Mouse (Mus musculus) spleen, adult 10 weeks (tissue): ENCODE data around the gene Dnmt1. TPM values are rescaled to one million over a fixed set of nuclear protein-coding genes. Genes with fewer than 3 reads are reported as not detected.

Experiments used
- polyA plus RNA-seq: library from polyadenylated mRNA; stranded (reverse); fragments of 350-450 nt; fragmentation: Illumina TruSeq; extraction: RNeasy Lipid Tissue Mini Kit (QIAGEN cat#74804); gene quantifications from one replicate; pipeline ENCODE4 v1.2.3, GENCODE M21; 2015; ENCODE audit warnings: low replicate concordance; ENCODE audit not compliant: insufficient read depth

The Dnmt1 gene
- polyA plus RNA-seq, result 50.1 TPM

DNA sequence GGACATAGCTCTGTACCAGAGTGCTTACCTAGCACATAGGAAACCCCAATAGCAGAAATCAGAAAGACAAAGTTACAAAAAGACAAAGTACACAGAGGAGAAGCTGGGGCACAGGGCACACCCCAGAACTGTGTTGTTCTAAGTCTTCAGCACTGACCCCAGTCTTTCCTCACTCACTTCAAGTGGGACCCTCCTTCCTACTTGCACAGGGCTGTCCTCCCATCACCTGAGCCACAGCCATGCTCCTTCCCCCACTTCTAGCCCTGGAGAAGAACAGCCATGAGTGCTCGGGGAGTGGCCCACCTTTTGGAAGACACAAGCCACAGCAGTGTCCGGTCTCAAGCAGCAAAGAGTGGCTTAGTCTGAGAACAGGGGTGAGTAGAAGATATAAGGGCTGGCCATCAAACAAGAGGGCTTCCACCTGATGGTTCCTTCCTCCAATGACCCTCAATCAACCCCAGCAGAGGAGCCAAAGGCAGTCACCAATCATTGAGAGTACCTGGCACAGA lies at the start of gene Dnmt1:
Gene Dnmt1 (minus strand): TSS at position 459 of the 509 bp plus-strand sequence.

DNA sequence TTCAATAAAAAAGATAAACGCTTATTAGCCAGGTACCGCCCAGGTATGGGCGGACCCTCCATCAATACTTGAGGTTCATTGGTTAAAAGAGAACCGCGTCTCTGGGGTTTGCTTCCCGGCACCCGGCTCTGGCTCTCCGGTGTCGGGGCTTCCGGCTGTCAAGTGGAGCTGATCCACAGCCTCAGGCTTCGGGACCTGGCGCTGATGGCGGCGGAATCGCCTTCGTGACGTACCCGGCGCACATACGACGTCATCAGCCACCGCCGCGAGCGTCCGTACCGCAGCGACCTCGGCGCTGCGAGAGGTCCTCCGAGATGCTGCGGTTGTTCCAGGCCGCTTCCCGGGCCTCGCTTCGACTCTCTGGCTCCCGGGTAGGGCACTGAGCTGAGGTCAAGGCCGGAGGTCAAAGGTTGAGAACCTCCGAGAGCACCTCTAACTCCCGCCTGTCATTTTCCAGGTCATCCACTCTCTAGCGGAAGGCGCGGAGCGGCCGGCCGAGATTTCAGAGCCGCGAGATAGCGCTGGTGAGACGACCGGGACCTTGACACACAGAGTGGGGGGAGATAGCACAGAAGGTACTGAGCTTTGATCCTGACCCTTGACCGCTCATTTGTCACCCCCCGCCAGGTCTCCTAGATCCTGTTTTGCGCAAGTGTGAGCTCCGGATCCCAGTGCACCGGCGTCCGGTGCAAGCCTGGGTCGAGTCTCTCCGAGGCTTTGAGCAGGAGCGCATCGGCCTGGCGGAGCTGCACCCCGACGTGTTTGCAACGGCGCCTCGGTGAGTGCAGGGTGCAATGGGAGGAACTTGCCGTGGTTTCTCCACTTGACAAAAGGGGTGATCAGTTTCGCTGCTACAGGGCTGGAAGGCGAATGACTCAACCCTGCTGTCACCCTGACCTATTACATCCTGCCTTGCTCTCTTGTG lies 43.2 kb upstream of the Dnmt1 start, which contains the start of gene Mrpl4:
Gene Mrpl4 (plus strand): TSS at position 112 of the 925 bp plus-strand sequence.

DNA sequence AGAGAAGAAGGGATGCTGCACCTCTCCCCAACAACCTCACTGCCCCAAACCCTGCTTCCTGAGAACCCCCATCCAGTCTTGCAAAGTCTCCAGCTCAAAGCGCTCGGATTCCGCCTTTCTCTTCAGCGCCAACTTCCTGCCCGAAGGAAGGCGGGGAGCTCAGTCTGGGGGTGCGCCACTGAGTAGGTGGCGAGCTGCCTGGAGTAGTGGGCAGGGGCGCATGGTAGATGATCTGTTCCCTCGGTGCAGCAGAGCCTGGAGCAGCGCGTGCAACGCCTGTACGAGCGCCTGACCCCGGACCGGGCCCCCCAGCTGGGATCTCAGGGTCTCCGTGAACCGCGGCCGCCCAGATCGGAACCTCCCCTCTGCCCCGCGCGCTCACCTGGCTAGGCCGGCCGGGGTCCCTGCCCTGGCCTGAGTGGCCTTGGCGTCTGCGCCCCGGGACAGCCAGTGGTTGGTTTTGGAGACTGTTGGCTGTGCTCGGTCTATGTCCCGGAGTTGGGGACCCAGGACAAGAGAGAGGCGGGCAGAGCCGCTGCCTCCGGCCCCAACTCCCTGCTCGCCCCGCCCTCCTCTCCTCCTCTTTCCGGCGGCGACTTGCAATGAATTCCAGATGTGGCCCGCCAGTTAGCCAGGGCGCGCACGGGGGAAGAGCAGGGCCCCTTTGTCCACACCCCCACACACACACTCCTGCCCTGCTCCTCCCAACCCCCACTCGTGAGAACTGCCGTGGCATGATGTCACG lies 16.7 kb upstream of the Dnmt1 start, which contains the start of gene S1pr2:
Gene S1pr2 (minus strand): TSS at position 566 of the 745 bp plus-strand sequence.

DNA sequence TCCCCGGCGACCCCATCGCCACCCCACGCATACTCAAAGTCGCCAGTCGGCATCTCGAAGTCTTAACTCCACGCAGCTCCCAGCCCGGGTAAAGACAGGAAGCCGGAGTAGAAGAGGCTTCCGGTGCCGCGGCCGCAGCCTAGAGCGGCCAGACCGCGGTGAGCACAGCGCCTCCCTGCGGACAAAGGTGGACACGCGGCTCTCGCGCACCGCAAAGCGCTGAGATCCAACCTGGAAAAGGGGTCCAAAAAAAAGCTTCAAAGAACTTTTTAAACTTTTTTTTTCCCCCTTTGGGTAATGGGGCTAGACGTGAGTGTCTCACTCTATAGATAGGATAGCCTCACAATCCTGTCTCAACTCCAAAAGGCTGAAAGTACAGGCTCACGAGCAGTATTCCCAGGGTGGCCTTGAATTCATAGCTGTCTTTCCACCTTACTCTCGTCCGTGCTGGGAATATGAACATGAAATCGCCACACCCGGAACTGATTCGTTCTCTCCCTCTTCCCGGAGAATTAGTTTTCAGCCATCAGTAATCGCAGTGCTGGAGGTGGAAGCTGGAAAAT lies 61.1 kb downstream of the Dnmt1 start, which contains the start of gene Eif3g:
Gene Eif3g (minus strand): TSS at position 113 of the 563 bp plus-strand sequence.

DNA sequence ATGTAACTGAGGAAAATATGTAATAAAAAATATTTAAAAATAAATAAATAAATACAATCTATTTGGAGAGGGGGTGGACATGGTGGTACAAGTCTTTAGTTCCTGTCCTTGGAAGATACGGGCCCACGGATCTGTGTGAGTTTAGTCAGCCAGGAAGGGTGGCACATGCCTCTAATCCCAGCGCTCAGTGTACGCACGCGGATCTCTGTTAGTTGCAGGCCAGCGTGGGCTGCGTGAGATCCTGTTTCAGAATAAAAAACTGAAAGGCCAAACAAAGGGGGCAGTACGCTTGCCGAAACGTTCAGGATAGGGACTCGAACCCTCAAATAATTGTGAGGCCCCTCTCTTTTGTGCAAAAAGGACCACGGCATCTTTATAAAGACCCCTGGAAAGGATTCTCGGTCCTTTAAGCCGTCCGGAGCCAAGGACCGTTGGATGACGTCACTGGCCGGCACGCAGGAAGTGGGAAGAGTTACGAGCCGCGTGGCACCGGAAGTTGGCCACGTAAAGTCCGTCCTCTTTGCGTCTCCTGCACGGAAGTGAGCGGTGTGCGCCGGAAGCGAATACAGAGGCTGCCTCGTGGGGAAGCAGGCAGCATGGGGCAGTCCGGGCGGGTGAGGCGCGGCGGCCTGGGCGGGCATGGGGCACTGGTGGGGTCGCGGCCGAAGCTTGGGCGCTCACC lies 71.8 kb downstream of the Dnmt1 start, which contains the start of gene Ppan:
Gene Ppan (plus strand): TSS at position 472 of the 682 bp plus-strand sequence.

DNA sequence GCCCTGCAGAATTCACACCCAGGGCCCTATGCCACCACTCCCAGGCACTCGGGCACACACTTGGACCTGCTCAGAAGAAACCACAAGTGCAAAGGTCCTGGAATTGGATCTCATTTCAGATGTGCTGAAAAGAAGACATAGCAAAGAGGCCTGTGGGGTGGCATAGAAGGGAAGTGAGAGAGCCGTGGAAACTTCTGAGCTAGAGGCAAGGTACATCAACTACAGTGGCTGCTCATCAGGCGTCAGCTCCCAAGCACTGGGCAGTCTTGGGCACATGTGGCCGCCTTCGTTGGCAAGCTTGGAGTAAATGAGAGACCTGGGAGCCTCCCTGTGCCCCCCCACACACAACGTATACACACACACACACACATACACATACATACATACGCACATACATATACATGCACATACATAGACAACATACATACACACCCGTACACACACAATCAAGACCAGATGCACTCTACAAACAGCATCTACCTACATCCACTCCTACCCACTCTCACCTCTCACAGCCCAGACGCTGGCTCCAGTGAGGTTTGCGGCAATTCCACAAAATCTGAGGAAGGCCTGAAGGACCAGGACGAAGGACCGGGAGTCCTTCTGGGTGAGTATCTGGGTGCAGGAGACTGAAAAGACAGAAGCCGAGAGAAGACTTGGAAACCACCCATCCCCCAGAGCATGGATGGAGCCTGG lies 80.4 kb downstream of the Dnmt1 start, which contains the start of gene Angptl6:
Gene Angptl6 (minus strand): TSS at position 631 of the 696 bp plus-strand sequence.

DNA sequence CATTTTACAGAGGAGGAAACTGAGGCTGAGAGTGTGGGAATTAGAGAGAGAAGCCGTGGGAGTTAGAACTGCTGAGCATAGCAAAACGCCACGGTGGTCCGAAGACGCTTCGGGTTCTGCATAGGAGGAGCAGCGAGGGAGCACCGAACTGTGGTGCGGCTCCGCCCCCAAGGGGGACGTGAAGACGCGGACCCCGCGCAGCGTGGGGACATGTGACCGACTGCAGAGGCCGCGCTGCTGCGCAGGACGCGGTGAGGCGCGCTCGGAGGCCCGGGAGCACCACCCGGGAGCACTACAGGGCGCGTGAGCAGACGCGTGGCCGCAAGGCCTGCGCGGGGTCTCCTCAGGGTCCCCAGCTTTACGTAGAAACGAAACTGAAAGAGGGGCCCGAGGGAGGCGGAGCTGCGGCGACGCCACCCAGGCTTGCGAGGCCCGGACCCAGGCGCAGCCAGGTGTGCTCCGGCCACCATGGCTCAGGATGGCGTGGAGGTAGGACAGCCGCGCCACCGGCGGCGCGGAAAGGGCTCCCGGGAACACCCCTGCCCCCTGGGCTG lies 91.2 kb downstream of the Dnmt1 start, which contains the start of gene A230050P20Rik:
Gene A230050P20Rik (plus strand): TSS at position 195 of the 554 bp plus-strand sequence.

Other genes starting within 250 kb of the Dnmt1 start
- gene Olfm2, start 213.5 kb downstream of the Dnmt1 start, polyA plus RNA-seq, result not detected
- gene Col5a3, start 144.8 kb downstream of the Dnmt1 start, polyA plus RNA-seq, result 0.29 TPM
- not detected for gene Rdh8, start 141.4 kb downstream of the Dnmt1 start, polyA plus RNA-seq
- 29.9 TPM for gene A230050P20Rik, start 91.2 kb downstream of the Dnmt1 start, polyA plus RNA-seq
- gene Angptl6, start 80.2 kb downstream of the Dnmt1 start, polyA plus RNA-seq, result 0.44 TPM
- 14.3 TPM for gene Ppan, start 71.7 kb downstream of the Dnmt1 start, polyA plus RNA-seq
- gene Eif3g, start 61.3 kb downstream of the Dnmt1 start, polyA plus RNA-seq, result 129 TPM
- gene S1pr2, start 16.9 kb upstream of the Dnmt1 start, polyA plus RNA-seq, result 2.0 TPM
- gene Mrpl4, start 42.9 kb upstream of the Dnmt1 start, polyA plus RNA-seq, result 16.7 TPM
- 75.3 TPM for gene Icam1, start 56.1 kb upstream of the Dnmt1 start, polyA plus RNA-seq
- 0.57 TPM for gene Icam4, start 69.5 kb upstream of the Dnmt1 start, polyA plus RNA-seq
- gene Icam5, start 72.2 kb upstream of the Dnmt1 start, polyA plus RNA-seq, result 0.10 TPM
- 0.33 TPM for gene Zglp1, start 107.2 kb upstream of the Dnmt1 start, polyA plus RNA-seq
- gene Gm49373, start 113.2 kb upstream of the Dnmt1 start, polyA plus RNA-seq, result not detected
- 21.1 TPM for gene Fdx1l, start 113.7 kb upstream of the Dnmt1 start, polyA plus RNA-seq
- 1.5 TPM for gene Gm38431, start 132.1 kb upstream of the Dnmt1 start, polyA plus RNA-seq
- 26.0 TPM for gene Raver1, start 132.1 kb upstream of the Dnmt1 start, polyA plus RNA-seq
- gene Tyk2, start 171.4 kb upstream of the Dnmt1 start, polyA plus RNA-seq, result 33.0 TPM
- 112 TPM for gene Cdc37, start 190.1 kb upstream of the Dnmt1 start, polyA plus RNA-seq
- 8.6 TPM for gene Pde4a, start 205.8 kb upstream of the Dnmt1 start, polyA plus RNA-seq